ENCODE assay signal across 7 mouse cellular contexts in the genomic region with DNA sequence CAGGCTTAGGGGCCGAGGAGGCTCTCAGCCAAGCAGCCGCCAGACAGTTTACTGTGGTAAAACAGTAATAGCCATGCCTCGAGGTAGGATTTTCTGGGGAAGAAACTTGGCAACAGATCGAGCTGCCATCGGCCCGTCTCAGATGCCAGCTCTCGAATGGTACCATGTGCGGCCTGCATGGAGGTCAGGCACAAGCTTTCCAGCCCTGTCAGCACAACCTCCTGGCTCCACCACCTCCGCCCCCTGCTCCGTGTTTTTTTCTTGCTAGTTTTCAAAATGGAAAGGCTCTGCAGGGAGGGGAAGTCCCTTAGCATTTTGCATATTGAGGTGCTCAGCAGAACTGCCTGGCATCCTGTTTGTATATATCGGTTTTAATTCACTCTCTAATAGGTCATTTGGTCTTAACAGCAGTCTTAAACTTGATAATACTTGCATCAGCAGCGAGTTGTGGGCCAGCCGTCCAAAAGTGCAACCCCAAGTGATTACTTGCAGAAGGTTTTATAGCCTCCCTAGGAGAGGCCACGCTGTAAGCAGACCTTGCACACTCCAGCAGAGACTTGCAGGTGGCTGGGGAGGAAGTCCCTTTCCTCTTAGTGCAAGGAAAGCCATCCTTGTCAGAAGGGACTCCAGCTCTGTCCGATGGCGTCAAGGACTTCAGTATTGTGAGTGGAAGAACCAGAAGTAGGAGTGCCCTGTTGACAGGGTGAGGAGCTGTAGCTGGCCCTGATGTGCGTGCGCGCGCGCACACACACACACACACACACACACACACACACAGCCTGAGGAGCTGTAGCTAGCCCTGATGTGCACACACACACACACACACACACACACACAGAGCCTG. TPM values are rescaled to one million over a fixed set of nuclear protein-coding genes. Genes with fewer than 3 reads are reported as not detected.
DNase-seq lines count a peak whose midpoint lies in the region; ATAC-seq and TF ChIP-seq lines count a peak whose summit lies in the region.

No protein-coding gene starts in this region.

- DNase-seq in B cell, adult 2 months = peak; percentile 57
- DNase-seq in limb, embryonic 14.5 days (ENCODE audit: low spot score) = peak; percentile 39
- peak; percentile 38 to 41 for DNase-seq in spleen, postnatal 10 days (ENCODE audit: low spot score in 2 of 2)

- WGBS in forebrain, embryonic 15.5 days = 69% methylated on average over 21 of the region's 21 CpGs
- 74% methylated on average over 21 of the region's 21 CpGs for WGBS in hindbrain, embryonic 13.5 days
- WGBS in limb, embryonic 14.5 days = 27% methylated on average over 21 of the region's 21 CpGs

- peak; percentile 89 for ATAC-seq in CD4-positive, CD25-positive, alpha-beta regulatory T cell, adult 4 months
- ATAC-seq in forebrain, embryonic 15.5 days (replicated peaks) = no peak
- ATAC-seq in hindbrain, embryonic 13.5 days (ENCODE audit: low FRiP score) = no peak
- peak; percentile 36; the same call in 1 of the 2 replicates for ATAC-seq in limb, embryonic 14.5 days (ENCODE audit: low FRiP score, low read depth)
- no peak for ATAC-seq in megakaryocyte progenitor cell, adult 5-6 weeks (replicated peaks; ENCODE audit: poor library complexity)

- no peaks in the 10 kb centered on the region for H3K36me3 ChIP-seq in forebrain, embryonic 15.5 days
- H3K36me3 ChIP-seq in hindbrain, embryonic 13.5 days = no peaks in the 10 kb centered on the region
- 0 out of 2 replicates have a peak, but pooled peaks cover 2% of the 10 kb centered on the region for H3K36me3 ChIP-seq in limb, embryonic 14.5 days (ENCODE audit: control insufficient read depth, insufficient read depth, low read length)

- no peak overlapping the region for H3K4me2 ChIP-seq in forebrain, embryonic 15.5 days (replicated peaks)
- H3K4me2 ChIP-seq in hindbrain, embryonic 13.5 days = no peak overlapping the region
- no peak overlapping the region for H3K4me2 ChIP-seq in limb, embryonic 14.5 days (replicated peaks; ENCODE audit: low read depth, low read length, severe bottlenecking)

- no peaks in the 10 kb centered on the region for H3K9me3 ChIP-seq in forebrain, embryonic 15.5 days
- H3K9me3 ChIP-seq in hindbrain, embryonic 13.5 days = no peaks in the 10 kb centered on the region
- H3K9me3 ChIP-seq in limb, embryonic 14.5 days (ENCODE audit: control insufficient read depth, low read length) = no peaks in the 10 kb centered on the region

- no peak overlapping the region for H3K9ac ChIP-seq in forebrain, embryonic 15.5 days (replicated peaks)
- no peak overlapping the region for H3K9ac ChIP-seq in hindbrain, embryonic 13.5 days
- H3K9ac ChIP-seq in limb, embryonic 14.5 days (ENCODE audit: low read depth, low read length, severe bottlenecking) = no peak overlapping the region

- H3K4me3 ChIP-seq in forebrain, embryonic 15.5 days = no peak overlapping the region
- no peak overlapping the region for H3K4me3 ChIP-seq in hindbrain, embryonic 13.5 days
- H3K4me3 ChIP-seq in limb, embryonic 14.5 days (replicated peaks; ENCODE audit: low read length) = no peak overlapping the region

- H3K4me1 ChIP-seq in forebrain, embryonic 15.5 days = peaks cover 40% of the 10 kb centered on the region
- H3K4me1 ChIP-seq in hindbrain, embryonic 13.5 days (replicated peaks) = peaks cover 32% of the 10 kb centered on the region
- H3K4me1 ChIP-seq in limb, embryonic 14.5 days (ENCODE audit: control insufficient read depth, insufficient read depth, low read length) = peaks cover 19% of the 10 kb centered on the region

- TF ChIP-seq POLR2A in limb, embryonic 14.5 days (IDR thresholded peaks at IDR 0.05; ENCODE audit: borderline replicate concordance, extremely low read depth, insufficient read depth, insufficient read length) = no peak

- H3K27me3 ChIP-seq in forebrain, embryonic 15.5 days = no peaks in the 10 kb centered on the region
- H3K27me3 ChIP-seq in hindbrain, embryonic 13.5 days = no peaks in the 10 kb centered on the region
- no peaks in the 10 kb centered on the region for H3K27me3 ChIP-seq in limb, embryonic 14.5 days (ENCODE audit: control insufficient read depth, insufficient read depth, low read length)

- peak overlapping the region; percentile 40 for H3K27ac ChIP-seq in forebrain, embryonic 15.5 days (replicated peaks)
- peak overlapping the region; percentile 50 for H3K27ac ChIP-seq in hindbrain, embryonic 13.5 days
- H3K27ac ChIP-seq in limb, embryonic 14.5 days (replicated peaks; ENCODE audit: low read depth, low read length) = peak overlapping the region; percentile 44

RNA-seq across cellular contexts. Expression of gene Spock2, which starts 24.8 kb away (rescaled TPM):
- polyA plus RNA-seq in CD4-positive, CD25-positive, alpha-beta regulatory T cell, adult 4 months (2017; shearing (Covaris generic)) = 1 to 10 TPM; 5.9 to 6.7 TPM
- polyA plus RNA-seq in forebrain, embryonic 15.5 days (2015; fragmentation: Nextera tagmentation; extraction: Ambion mirVana) = 48.1 and 49.0 TPM in 2 replicates
- polyA plus RNA-seq in hindbrain, embryonic 13.5 days (2015; fragmentation: Nextera tagmentation; extraction: Ambion mirVana) = 67.9 and 76.3 TPM in 2 replicates
- polyA plus RNA-seq in limb, embryonic 14.5 days (2012; rRNA removed) = 17.4 and 17.7 TPM in 2 replicates
- polyA plus RNA-seq in limb, embryonic 14.5 days (2014; fragmentation: Nextera tagmentation; extraction: Ambion mirVana) = 7.3 and 7.6 TPM in 2 replicates
- total RNA-seq in megakaryocyte progenitor cell, adult 5-6 weeks (2015) = 0.02 TPM in 1 of 2 replicates, not detected in the other
- not detected in 2 replicates for total RNA-seq in megakaryocyte progenitor cell, adult 5-6 weeks (2017)

Comparison
In these comparisons a context has a peak if more than half of its experiments do, and no peak if none do; other contexts are left out.
1. ATAC-seq: peak in CD4-positive, CD25-positive, alpha-beta regulatory T cell, adult 4 months (single experiment) and limb, embryonic 14.5 days (single experiment); none in forebrain, embryonic 15.5 days (single experiment), hindbrain, embryonic 13.5 days (single experiment) and megakaryocyte progenitor cell, adult 5-6 weeks (single experiment).
2. Peak in every context shown above with its lines, with median percentiles within 50 percentile points of each other: DNase-seq and H3K27ac ChIP-seq.